Mouse (Mus musculus): ENCODE measurements at regions not wholly inside any gene's neighbourhood (a gene's known extent, or its start where the extent isn't known, plus 50 kb on each side); places are given as distances from the start of the nearest gene placed in this dataset.

DNA sequence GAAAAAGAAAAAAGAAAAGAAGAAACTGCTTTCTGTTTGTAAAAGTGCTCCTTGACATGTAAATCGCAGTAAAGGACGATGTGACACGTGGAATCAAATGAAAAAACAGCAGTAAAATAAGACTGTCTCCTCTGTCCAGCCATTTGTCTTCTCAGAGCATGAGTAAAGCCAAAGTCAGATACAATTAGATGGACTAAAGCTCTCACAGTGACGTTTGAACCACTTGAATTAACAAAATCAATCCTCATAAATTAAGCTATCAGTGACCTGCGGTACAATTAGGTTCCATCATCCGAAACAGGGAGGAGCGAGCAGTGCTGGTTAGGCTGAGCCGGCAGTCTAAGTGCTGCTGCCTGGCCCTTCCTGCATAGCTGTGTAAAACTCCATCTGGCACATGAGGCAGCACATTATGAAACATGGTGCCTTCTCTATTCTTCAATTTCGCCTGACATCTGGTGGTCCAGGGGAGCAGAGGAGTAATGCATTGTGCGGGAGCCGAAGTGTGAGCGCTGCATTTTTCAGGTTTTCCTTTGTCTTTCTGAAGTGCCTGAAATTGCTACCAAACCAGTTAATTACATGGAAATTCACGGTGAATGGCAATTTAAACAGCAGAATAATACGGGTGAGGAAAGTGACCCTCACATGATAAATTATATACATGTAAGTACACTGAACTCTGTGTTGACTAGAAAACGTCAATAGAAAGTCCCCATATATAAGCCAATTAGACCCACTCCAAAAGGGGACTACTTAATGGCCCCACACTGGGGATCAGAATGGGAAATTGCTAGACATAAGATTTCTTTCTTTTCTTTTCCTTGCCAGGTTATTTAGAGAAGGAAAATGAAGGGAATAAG is 118.1 kb downstream of the Mmrn1 start:
- no peak for TF ChIP-seq POLR2A (IDR thresholded peaks at IDR 0.05; ENCODE audit: low read depth, low read length)
- no peak for TF ChIP-seq CTCF (conservative IDR thresholded peaks at IDR 0.05; ENCODE audit: insufficient read depth, insufficient read length, low read depth, low read length)

Measured in kidney, adult 2 months (tissue).